Mouse (Mus musculus) CH12F3 (cell line): ENCODE measurements around the gene Mrpl23.

Experiments used
- in situ Hi-C: fragments of 300-500 bp; cut with MboI; formaldehyde crosslinking; loops from 2 replicates; pipeline ENCODE4 v1.14.3; 2020; ENCODE audit warnings: low sequenced_read_pairs

Gene Mrpl23

DNA sequence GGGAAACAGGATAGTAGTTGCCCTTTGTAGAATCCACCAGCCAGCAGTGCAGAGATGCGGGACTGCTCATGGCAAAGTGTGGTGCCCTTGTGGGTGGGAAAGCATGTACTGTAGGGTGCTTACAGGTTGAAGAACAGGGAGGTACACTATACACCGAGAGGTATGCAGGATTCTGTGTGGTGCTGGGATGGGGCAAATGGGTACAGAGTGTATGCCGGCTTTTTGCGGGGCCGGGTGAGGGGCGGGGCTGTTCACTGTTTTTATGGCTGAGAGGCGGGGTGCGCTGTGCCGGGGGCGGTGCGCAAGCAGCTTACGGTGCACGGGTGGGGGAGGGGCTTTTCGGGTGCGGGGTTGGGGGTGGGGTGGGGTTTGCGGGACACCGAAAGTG is at the start of gene Mrpl23:
Gene Mrpl23, plus strand, starts transcription at position 16 of the 388 bp plus-strand sequence.
- in situ Hi-C loops, result loop anchor here (10.0 kb wide), 1 partner anchor 142 kb away; no protein-coding TSS in a partner anchor

DNA sequence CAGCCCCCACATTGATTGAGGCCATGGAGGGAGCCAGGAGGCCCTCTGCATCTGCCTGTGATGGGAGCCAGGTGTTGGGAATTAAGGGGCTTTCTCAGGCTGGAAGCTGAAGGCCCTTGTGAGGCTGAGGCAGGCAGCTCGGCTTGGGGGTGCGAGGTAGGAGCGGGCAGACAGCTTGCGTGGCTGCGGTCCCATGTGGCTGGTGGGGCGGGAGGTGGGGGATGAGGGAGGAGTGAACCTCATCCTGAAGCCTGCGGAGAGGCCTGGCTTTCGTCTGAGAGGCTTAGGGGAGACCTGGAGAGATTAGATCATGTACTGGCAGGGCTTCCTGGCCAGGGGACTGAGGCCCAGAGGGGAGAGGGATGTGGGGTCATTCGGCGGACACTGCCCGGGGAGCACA is 49.4 kb upstream of the Mrpl23 start:
- in situ Hi-C loops, result no loop called here

DNA sequence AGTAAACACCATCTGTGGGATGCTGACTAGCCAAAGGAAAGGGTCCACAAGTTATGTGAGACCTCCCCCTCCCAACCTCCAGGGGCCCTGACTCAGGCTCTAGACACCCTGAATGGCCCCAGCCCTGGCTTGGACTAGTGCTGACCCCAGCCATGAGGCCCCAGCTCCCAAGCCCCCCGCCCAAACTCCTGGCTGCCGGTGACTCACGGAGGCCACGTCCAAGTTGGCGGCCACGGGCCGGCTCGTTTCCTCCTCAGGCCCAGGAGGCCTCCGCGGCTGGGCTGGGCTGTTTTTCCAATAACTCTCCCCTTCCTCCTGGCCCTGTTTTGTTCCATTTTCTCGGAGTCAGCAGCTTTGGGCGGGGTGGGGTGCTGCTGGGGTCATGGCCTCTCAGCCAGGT is 47.7 kb upstream of the Mrpl23 start:
- in situ Hi-C loops, result no loop called here

DNA sequence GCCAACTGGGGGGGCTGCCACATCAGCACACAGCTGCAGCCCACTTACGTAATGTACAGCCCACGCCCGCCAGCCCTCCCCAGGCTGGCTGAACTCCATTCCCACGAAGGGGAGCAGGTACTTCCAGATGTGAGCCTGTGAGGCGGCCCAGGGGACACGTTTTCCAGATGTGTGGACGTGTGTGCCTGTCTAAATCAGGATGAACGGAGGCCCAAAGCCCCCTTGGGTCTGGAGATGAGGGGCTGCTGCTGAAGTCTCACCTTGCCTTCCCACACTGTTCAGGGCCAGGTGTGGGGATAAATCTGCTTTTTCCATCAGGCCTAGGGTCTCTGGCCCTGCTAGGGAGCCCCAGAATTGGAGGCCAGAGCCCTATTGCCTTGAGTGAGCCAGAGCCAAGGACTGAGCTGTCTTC is 45.7 kb upstream of the Mrpl23 start:
- in situ Hi-C loops, result no loop called here

DNA sequence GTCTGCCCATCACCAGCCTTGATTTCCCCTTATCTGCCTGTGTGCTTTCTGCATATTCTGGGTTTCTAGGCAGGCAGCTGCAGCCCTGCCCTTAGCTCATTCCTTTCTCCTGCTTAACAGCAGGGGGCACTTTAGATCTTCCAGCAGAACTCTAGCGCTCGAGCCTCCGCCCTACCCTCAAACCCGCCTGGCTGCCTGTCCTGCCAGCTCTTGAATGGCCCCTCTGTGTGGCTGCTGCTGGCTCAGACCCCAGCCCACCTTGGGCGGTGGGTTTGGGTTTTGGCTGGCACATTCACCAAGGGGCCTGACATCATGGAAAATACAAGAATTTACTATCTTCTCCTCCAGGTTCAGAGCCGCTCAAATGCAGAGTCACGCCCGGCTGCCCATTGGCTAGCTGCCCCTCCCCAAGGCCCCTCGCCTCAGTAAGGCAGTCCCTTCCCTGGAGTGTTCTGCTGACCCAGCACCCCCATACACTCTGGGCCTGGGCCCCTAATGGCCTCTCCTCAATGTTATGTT is 45.1 kb upstream of the Mrpl23 start:
- in situ Hi-C loops, result no loop called here

DNA sequence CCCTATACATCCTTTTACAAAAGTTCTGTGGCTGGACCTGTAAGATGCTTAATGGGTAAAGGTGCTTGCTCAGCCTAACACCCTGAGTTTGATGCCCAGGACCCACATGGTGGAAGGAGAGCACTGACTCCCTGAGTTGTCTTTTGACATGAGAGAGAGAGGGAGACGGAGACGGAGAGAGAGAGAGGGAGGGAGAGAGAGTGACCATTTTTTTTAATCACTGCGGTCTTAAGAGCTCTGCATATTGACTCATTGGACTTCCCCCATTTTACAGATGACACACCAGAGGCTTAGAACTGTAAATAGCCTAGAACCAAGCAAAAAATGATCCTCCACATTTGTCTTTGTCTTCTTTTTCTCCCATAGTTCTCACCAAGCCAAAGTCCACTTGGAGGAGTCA is 44.4 kb upstream of the Mrpl23 start:
- in situ Hi-C loops, result no loop called here

DNA sequence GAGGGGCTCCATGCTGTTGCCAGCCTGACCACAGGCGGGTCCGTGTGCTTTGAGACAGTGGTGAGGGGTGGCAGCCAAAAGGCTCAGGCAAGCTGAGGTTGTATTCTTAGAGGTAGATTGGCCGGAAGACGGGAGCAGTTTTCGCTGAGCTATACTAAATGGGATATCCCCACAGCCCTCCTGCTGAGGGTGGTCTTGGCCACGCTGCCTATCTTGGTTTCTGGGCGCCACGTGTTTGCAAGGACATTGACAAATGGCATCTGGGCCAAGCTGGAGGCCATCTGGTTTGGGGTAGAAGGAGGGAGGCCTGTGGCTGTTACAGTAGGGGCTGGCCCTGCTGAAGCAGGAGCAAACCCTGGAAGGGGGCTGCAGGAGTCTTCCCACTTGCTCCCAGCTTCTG is 39.0 kb upstream of the Mrpl23 start:
- in situ Hi-C loops, result no loop called here

DNA sequence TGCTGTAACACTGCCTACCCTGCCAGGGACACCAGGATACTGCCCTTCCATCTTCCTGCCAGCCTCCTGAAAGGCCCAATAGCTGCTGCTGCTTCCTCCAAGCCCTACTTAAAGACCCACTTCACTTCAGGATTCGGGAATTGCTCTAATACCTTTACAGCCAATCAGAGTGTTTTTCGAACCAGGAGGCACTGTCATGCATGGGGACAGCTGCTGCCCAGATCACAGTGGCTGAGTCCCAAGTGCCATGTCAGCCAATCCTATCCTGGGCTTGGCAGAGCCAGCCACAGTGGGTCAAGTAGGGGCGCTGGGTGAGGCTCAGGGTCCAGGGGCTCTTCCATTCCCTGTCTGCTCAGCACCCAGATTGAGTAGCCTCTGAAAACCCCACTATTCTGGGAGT is 36.3 kb upstream of the Mrpl23 start:
- in situ Hi-C loops, result no loop called here

DNA sequence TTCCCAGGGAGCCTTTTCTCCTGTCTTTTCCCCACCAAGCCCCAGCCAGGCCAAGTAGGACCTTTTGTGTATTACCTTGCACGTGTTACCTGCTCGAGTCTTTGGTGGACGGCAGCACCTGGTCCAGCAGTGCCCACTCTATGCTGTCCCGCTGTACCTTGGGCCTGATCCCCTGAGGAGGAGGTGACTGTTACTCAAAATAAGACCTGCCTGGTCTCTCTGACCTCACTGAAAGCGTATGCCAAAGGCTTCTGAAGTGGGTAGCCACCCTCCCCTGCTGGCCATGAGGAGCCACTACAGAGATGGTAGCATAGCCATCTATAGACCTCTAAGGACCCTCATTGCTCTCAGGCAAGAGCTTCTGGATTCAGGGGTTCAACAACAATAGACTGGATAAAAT is 35.7 kb upstream of the Mrpl23 start:
- in situ Hi-C loops, result no loop called here

DNA sequence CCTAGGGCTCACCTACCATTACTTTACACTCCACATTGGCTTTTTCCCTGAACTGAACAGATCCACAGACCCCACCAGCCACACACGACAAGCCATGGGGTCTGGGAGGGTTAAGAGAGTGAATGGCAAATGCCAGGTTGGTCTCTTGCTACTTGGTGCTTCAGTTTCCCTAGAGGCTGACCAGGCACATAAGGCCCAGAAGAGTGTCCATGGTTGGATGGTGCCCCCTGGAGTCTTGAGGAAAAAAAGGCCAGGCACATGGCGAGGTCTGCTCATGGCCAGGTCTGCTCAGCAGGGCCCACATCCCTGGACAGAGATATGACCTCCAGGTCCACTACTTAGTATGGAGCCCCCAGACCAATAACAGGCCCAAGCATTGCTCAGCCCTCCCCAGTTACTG is 34.7 kb upstream of the Mrpl23 start:
- in situ Hi-C loops, result no loop called here

DNA sequence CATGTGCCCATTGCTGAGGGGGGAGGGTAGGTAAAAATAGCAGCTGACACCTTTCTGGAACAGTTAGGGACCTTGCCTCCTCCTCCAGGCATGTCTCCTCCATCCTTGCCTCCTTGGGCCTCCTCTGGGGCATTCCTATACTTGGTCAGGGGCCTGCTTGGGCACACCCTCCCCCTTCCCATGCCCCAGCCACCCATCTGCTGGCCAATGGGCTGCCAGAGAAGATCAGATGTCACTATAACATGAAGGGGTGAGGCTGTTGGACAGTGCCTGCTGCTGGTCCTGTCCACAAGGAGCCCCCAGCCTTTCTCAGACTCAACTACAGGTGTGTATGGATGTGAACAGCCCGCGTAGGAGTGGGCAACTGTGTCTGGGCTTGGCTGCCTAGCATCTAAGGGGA is 33.9 kb upstream of the Mrpl23 start, which contains the start of gene Tnnt3:
Gene Tnnt3, plus strand, starts transcription at position 262 of the 400 bp plus-strand sequence.
- in situ Hi-C loops, result no loop called here

DNA sequence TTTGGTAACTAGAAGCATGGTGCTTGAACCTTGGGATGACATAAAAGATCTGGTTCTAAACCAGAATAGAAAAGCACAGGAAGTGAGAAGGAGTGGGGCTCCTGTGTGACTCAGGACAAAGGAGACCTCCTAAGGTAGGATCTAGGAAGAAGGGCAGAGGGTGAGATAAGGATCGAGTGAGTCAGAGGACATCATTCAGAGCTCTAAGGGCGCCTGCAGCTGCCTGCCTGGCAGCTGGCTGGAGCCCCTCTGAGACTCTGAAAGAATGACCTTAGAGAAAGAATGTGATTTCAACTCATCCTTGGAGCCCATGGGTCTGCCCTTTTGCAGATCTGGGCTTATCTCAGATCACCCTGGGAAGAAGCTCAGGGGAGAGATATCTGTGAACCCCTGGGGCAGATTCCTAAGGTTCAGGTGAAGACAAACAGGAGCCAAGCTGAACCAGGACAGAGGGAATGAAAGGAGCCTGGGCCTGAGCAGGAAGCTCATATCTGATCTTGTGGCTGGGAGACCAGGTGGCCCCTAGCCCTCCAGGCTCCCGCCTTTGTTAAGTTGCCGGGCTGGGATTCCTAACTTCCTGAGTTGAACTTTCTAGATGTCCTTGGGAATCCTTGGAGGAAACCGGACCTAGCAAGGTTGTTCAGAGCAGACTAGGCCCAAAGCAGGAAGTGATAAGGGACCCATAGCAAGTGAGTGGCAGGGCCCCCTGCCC is 33.3 kb upstream of the Mrpl23 start:
- in situ Hi-C loops, result no loop called here

DNA sequence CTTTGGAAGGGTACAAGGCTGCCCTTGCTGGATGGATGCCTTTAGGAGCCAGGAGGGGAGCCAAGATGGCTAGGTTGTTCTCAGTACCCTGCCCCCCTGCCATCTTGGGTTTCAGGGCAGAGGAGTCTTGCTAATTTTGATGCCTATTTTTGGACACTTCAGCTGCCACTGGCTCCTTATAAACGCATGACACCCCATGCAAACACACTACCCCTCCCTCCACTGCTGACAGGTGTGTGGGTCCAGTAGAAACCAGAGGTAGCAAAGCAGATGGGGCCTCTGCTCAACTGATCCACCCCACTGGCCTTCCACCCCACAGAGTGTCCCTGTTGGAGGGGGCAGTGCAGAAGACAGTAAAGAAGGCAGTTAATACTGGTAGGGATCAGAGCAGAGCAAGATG is 32.5 kb upstream of the Mrpl23 start:
- in situ Hi-C loops, result no loop called here

DNA sequence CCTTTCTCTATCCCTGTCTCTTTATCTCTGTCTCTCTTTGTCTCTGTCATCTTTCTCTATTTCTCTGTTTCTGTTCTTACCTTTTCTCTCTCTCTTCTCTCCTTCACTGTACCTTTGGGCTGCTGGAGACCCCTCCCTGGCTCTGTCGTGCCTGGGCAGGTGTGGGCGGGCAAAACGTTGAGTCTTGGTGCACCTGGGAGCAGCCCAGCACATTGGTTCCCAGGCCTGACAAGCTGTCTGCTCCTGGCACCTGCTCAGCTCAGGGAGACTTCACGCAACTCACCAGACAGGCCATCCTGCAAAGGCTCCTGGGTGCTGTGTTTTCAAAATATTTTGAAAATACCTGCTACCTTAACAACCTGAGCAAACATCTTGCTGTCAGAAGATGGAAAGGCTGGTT is 29.3 kb upstream of the Mrpl23 start:
- in situ Hi-C loops, result no loop called here

DNA sequence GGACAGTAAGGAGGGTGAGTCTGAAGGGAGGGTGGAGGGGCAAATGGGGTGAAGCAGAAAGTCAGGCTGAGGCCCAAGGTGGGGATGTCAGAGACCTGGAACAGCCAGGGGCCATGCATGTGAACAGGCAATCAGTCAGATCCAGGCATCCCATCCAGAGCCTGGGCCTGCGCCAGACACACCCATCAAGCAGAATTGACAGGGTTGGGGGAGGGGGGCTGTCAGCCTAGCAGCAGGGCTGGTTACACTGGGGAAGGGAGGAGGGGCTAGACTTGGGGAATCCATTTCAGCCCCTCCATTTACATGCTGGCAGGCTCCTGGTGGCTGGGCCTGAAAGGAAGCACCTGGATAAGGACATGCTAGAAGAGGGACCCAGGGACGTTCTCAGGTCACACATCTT is 26.5 kb upstream of the Mrpl23 start:
- in situ Hi-C loops, result no loop called here

DNA sequence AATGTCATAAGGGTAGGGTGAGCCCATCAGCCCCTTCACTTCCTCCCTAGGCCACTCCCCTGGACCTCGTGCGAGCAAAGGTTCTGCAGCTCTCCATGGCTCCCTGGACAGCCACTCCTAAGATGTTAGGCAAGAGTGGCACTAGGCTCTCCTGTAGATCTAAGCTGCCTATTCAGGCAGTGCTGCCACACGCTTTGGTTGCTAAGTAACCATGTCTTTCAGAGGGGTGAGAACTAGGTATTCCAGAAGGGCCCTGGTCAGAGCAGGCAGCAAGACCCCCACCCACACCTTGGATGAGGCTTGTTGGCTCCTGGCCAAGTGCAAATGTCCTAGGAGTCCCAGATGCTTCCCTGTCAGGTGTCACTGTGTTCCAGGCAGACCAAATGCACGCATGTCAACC is 26.0 kb upstream of the Mrpl23 start:
- in situ Hi-C loops, result no loop called here

DNA sequence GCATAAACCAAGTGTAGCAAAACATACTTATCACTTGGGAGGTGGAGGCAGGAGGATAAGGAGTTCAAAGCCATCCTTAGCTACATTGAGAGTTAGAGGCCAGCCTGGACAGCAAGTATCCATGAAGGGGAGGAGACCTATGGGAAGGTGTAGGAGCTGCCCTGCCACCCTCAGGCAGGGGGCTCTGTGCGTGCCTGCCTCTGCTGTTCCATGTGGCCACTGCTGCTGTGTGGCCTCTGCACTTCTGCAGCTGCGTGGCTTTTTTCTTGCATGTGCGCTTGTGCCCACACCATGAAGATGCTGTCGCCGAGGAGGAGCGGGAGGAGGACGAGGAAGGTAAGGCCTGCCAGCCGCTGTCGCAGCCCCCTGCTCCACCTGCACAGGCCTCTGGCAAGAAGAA is 25.0 kb upstream of the Mrpl23 start:
- in situ Hi-C loops, result no loop called here

DNA sequence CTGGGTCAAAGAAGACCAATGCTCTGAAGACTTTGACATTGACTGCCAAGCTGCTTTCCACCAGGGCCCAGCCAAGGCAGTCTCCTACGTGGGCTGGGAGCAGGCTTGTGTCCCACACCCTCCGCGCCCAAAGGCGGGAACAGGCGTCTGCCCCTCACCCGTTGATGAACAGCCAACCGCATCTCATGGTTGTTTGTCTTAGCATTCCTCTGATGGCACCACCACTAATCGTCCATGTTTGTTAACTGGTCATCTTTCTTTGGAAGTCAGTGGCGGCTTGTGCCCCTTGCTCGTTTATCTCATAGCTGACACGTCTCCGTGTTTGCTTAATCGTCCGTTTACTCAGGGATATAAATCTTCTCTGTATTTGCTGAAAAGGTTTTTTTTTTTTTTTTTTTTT is 23.0 kb upstream of the Mrpl23 start:
- in situ Hi-C loops, result no loop called here

DNA sequence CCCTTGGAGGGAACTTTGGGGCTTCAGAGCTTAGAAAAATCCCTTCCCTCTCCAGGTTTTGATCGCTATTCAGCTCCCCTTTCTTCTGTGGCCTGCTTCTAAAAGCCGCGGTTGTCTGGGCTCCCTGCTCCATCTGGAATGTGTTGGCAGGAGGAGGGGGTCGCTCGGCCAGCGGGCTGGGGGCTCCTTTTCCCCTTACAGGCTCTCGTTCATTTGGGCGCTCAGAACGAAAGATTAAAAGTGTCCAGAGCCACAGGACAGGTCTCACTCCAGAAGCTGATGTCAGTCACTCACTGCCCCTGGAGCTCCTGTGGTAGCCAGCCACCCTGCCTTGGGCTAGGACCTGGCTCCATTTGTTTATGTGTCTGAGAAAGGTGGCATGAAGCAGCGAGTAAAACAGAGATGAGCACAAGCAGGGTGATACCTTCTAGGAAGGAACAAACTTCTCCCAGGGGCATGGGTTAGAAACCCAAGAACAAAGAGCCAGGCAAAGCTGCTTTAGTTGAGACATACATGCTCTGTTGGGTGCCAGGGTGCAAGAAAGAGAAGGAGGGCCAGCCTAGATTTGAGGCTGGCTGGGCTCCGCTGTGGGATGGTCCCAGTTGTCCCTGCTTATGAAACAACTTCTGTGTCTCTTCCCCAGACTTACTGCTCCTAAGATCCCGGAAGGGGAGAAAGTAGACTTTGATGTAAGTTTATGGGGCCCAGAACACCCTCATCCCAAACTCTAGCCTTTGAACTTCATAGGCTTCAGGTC is 22.3 kb upstream of the Mrpl23 start:
- in situ Hi-C loops, result no loop called here

DNA sequence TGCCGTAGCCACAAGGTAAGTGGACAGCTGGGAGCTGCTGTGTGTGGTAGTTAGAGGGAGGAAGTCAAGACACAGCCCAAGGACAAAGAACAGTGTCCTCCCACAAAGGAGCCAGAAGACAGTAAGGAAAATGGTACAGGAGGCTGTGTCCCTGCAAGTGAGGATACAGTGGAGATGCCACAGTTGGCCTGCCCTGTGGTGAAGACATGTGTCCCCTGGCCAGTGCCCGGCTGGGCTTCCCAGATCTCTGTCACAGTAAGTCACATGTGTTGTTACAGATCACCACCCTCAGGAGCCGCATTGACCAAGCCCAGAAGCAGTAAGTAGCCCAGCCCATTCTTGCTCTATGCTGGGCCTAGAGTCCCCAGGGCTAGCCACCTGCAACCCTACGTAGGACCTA is 18.4 kb upstream of the Mrpl23 start:
- in situ Hi-C loops, result no loop called here

DNA sequence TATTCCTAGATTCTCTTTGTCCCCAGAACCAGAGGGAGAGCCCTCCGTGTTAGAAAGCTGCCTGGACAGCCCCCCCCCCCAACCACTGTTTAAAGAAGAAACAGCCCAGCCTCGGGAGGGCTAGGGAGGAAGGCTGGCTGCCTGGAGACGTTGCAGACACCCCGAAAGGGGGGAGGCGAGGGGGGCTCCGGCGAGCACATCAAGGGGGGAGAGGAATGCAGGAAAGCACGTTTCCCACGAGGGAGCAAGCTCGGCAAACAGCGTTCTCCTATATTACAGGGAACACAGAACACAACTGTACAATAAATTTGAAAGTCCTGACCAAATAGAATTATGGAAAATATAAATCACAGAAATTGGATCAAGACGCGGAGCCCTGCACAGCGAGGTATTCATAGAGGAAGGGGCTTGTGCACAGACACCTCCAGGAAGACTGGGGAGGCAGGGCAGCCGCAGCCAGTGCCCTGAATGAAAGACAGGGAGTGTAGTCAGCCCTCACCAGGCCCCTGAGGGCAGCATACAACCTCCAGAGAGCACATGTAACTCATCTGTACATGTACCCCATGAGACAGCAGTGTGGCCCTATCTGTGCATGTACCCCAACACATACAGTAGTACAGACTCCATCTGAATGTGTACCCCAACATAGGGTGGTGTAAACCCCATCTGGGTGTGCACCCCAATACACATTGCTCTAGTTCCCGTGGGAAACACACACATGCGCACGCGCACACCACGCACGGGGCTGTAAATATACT is 16.1 kb upstream of the Mrpl23 start:
- in situ Hi-C loops, result no loop called here

DNA sequence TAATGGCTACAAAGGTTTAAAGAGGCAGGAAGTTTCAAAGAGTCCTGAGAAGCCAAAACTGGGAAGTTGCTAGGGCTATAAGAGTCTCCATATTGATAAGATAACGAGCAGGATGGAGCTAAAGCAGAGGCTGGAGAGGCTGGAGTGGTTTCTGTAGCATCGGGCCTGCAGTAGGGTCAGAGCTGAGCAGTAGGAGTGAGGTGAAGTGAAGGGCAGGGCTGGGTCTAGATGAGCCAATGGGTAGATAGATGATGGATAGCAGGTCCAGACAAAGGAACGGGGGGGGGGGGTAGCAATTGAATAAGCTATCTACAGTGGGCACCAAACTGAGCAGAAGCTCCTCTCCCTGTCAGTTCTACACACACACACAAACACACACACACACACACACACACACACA is 15.0 kb upstream of the Mrpl23 start:
- in situ Hi-C loops, result no loop called here
